Mouse (Mus musculus) liver, postnatal 0 days (tissue): Measurements from ENCODE around the gene Ssr4. TPM values are rescaled to one million over a fixed set of nuclear protein-coding genes. Genes with fewer than 3 reads are reported as not detected.

Source experiments
- ATAC-seq: fragments of 200-750 bp; cut with Nextera tagmentation; 2 replicates; pipeline ENCODE4 v1.8.0; 2017; ENCODE audit warnings: mild to moderate bottlenecking, moderate library complexity
- DNase-seq: peaks from one replicate; pipeline ENCODE4 v3.0.0-alpha.2; 2016
- H3K27ac ChIP-seq: fragments of 300-500 bp; sonication (generic); 2 replicates; pipeline ENCODE4 v1.5.1; 2014; ENCODE audit warnings: antibody characterized with exemption, moderate library complexity, mild to moderate bottlenecking, low read depth
- H3K27me3 ChIP-seq: fragments of 300-500 bp; sonication (generic); 2 replicates; pipeline ENCODE4 v1.6.1; 2014; ENCODE audit warnings: low read length, control low read depth, mixed read lengths; ENCODE audit not compliant: insufficient read depth
- H3K36me3 ChIP-seq: fragments of 300-500 bp; sonication (generic); replicated peaks from 2 replicates; pipeline ENCODE4 v1.6.1; 2014; ENCODE audit warnings: mild to moderate bottlenecking, control low read depth, low read length, moderate library complexity, mixed read lengths; ENCODE audit not compliant: insufficient read depth
- H3K4me1 ChIP-seq: fragments of 300-500 bp; sonication (generic); 2 replicates; pipeline ENCODE4 v1.6.1; 2014; ENCODE audit warnings: antibody characterized with exemption, mild to moderate bottlenecking, control low read depth; ENCODE audit not compliant: insufficient read depth
- H3K4me2 ChIP-seq: fragments of 300-500 bp; sonication (generic); 2 replicates; pipeline ENCODE4 v1.6.1; 2014; ENCODE audit warnings: low read depth, mild to moderate bottlenecking, low read length, moderate library complexity, mixed read lengths
- H3K4me3 ChIP-seq: fragments of 300-500 bp; sonication (generic); 2 replicates; pipeline ENCODE4 v1.5.1; 2014; ENCODE audit warnings: low read depth, low read length
- H3K9ac ChIP-seq: fragments of 300-500 bp; sonication (generic); replicated peaks from 2 replicates; pipeline ENCODE4 v1.6.1; 2014; ENCODE audit warnings: mild to moderate bottlenecking, moderate library complexity
- H3K9me3 ChIP-seq: fragments of 300-500 bp; sonication (generic); 2 replicates; pipeline ENCODE4 v1.6.1; 2016; ENCODE audit warnings: mild to moderate bottlenecking, control low read depth, low read length, mixed read lengths
- CTCF ChIP-seq: sonication (generic); IDR thresholded peaks from 2 replicates; pipeline ENCODE4 v1.5.1; 2016; ENCODE audit warnings: antibody characterized with exemption, low read depth
- EP300 ChIP-seq: IDR thresholded peaks from 2 replicates; pipeline ENCODE4 v1.6.1; 2016; ENCODE audit warnings: antibody characterized with exemption, low read depth, mild to moderate bottlenecking
- WGBS: fragments of 180-500 bp; shearing (Covaris S2); extraction: QIAGEN DNeasy Blood & Tissue Kit; methylation state at CpG from one replicate; pipeline ENCODE4 v1.1.7; 2014; ENCODE audit not compliant: insufficient replicate concordance; 5-methylcytosine and 5-hydroxymethylcytosine counted together
- polyA plus RNA-seq: library from polyadenylated mRNA; unstranded; fragments of >200 nt; fragmentation: Nextera tagmentation; extraction: Ambion mirVana; gene quantifications from 2 replicates; pipeline ENCODE4 v1.2.1, GENCODE M21; 2015

Ssr4 gene
- polyA plus RNA-seq, 1 experiment from 2014 or later: 183 TPM

DNA sequence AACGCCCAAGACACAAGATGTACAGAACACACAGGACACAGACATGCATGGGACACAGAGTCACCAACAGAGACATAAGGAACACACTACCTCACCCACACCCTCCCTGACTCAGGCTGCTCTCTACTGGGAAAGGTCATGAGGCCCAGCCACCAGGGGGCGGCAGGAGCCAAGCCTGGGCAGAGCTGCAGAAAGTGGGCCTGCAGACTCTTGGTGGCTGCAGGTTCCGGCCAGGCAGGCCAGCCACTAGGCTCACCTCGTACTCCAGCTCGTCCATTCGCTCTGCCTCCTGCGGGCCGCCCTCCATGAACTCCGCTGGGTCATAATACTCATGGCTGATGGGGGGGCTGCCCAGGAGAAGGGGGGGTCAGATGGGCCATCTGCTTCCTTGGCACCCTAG is 11.7 kb downstream of the Ssr4 start:
- no peaks in the 10 kb centered on the region for H3K36me3 ChIP-seq
- TF ChIP-seq CTCF (peak; percentile 88), EP300 (no peak)
- no peaks in the 10 kb centered on the region for H3K9me3 ChIP-seq
- no peak overlapping the region for H3K4me2 ChIP-seq
- no peak overlapping the region for H3K27ac ChIP-seq
- no peak overlapping the region for H3K9ac ChIP-seq
- DNase-seq: peak; percentile 78
- 46% methylated on average over 8 of the region's 9 CpGs for WGBS
- H3K27me3 ChIP-seq: peaks cover 4% of the 10 kb centered on the region; the same call in 1 of the 2 replicates
- H3K4me3 ChIP-seq: no peak overlapping the region
- H3K4me1 ChIP-seq: no peaks in the 10 kb centered on the region
- peak; percentile 70 for ATAC-seq

DNA sequence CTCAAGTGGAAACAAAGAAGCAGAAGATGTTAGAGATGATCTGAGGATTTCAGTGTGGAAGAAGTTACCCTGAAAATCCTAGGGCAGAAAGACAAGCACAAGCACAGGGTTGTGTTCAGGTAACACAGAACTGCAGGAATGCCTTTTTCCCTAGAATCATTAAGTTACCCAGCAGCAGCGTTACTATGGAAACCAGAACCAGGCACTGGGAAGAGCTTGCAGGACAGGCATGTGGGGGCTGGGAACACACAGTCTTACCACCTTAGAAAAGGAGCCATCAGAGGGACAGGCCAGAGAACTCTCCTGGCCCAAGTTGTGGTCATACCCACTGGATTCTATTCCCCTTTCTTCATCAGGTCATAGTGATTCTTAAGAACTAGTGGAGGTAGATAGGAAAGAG is 19.0 kb downstream of the Ssr4 start:
- no peak for ATAC-seq
- no peaks in the 10 kb centered on the region for H3K4me1 ChIP-seq
- WGBS: 71% methylated on average over 1 of the region's 1 CpGs

DNA sequence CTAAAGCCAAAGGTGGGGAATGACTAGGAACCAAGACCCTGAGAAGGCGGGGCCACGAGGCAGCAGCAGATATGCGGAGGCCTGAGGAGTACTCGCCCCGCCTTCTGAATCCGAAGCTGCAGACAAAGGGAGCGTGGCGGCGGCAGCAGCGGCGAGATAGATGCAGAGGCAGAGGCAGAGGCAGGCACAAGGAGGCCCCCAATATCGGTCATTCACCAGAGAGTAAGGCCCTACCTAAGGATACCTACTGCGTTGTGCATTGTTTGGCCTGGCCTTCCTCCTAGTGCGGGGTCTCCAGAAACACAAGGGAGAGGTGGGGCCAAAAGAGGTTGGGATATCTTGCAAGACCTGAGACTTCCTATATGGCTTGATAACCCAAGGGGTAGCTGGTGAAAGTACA is 28.2 kb downstream of the Ssr4 start:
- no peaks in the 10 kb centered on the region for H3K9me3 ChIP-seq
- no peaks in the 10 kb centered on the region for H3K4me1 ChIP-seq
- H3K4me2 ChIP-seq: no peak overlapping the region; the same call in 1 of the 2 replicates
- no peak overlapping the region for H3K4me3 ChIP-seq
- ATAC-seq (no peak), DNase-seq (no peak)
- 17% methylated on average over 14 of the region's 14 CpGs for WGBS
- no peaks in the 10 kb centered on the region for H3K27me3 ChIP-seq
- no peaks in the 10 kb centered on the region for H3K36me3 ChIP-seq
- H3K9ac ChIP-seq: no peak overlapping the region
- no peak overlapping the region for H3K27ac ChIP-seq
- TF ChIP-seq CTCF: no peak
- no peak for TF ChIP-seq EP300

More for the DNA sequence above, 19.0 kb downstream of the Ssr4 start:
- no peaks in the 10 kb centered on the region for H3K9me3 ChIP-seq
- no peak overlapping the region for H3K4me3 ChIP-seq
- TF ChIP-seq EP300: no peak
- no peak for TF ChIP-seq CTCF
- H3K27ac ChIP-seq: no peak overlapping the region
- no peaks in the 10 kb centered on the region for H3K36me3 ChIP-seq
- H3K4me2 ChIP-seq: no peak overlapping the region
- DNase-seq: no peak
- no peak overlapping the region for H3K9ac ChIP-seq
- no peaks in the 10 kb centered on the region for H3K27me3 ChIP-seq

DNA sequence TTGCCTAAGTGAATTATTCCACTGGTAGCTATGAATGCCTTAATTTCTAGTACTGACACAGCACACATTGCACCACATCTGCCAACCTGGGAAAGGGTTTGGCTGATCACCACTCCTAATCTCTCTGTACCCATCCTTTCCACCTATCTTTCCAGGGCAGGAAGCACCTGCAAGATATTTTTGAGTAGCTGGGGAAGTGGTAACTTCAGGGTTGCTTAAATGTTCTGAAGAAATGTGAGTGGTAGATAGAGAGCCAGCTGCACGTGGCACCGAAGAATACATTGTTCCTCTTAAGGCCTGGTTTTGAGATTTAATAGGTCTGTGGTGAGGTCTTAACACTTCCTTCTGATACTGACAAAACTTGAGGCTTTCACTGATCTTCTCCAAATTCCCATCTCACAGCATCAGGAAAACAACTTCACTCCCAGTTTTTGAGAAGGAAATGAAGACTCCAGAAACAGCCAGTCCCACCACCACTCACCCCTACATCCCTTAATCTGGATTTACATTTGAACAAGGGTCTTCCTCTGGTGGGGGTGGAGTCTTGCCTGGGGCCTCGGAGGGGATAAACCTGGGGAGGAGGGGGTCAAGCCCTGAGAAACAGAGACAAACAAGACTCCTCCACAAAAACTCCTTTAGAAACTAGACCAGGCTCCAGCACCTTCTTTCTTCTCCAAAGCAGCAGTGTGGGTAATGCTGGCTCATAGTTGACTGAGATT is 29.9 kb downstream of the Ssr4 start:
- no peaks in the 10 kb centered on the region for H3K9me3 ChIP-seq
- no peak overlapping the region for H3K4me3 ChIP-seq
- no peaks in the 10 kb centered on the region for H3K4me1 ChIP-seq
- TF ChIP-seq CTCF (no peak), EP300 (no peak)
- ATAC-seq: no peak
- H3K27ac ChIP-seq: no peak overlapping the region
- H3K9ac ChIP-seq: no peak overlapping the region
- H3K36me3 ChIP-seq: no peaks in the 10 kb centered on the region
- DNase-seq: no peak
- WGBS: 38% methylated on average over 3 of the region's 3 CpGs
- no peaks in the 10 kb centered on the region; the same call in 1 of the 2 replicates for H3K27me3 ChIP-seq
- H3K4me2 ChIP-seq: no peak overlapping the region

DNA sequence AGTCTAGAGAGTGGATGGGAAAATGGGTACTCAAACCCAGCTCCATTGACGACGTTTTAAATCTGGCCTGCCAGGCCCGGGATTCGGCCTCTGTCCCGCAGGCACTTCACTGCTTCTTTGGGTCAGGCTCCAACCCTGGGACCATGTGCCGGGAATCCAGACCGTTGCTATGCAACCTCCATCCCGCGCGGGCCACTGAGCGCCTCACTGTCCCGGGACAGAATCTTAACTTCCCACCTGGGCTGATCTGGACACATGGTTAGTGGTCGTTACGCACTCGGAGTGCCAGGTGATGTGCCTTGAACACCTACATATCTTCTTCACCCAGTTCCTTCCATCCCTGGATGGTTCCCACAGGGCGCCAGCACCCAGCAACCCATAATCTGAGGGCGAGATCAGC is 36.9 kb downstream of the Ssr4 start:
- no peak overlapping the region for H3K27ac ChIP-seq
- H3K36me3 ChIP-seq: no peaks in the 10 kb centered on the region
- 20% methylated on average over 17 of the region's 17 CpGs for WGBS
- no peak overlapping the region for H3K4me2 ChIP-seq
- H3K4me1 ChIP-seq: 0 out of 2 replicates have a peak, but pooled peaks cover 3% of the 10 kb centered on the region
- peaks cover 24% of the 10 kb centered on the region for H3K27me3 ChIP-seq
- TF ChIP-seq CTCF: no peak
- TF ChIP-seq EP300: no peak
- H3K9me3 ChIP-seq: no peaks in the 10 kb centered on the region
- H3K4me3 ChIP-seq: no peak overlapping the region
- H3K9ac ChIP-seq: no peak overlapping the region
- no peak for ATAC-seq
- DNase-seq: no peak

DNA sequence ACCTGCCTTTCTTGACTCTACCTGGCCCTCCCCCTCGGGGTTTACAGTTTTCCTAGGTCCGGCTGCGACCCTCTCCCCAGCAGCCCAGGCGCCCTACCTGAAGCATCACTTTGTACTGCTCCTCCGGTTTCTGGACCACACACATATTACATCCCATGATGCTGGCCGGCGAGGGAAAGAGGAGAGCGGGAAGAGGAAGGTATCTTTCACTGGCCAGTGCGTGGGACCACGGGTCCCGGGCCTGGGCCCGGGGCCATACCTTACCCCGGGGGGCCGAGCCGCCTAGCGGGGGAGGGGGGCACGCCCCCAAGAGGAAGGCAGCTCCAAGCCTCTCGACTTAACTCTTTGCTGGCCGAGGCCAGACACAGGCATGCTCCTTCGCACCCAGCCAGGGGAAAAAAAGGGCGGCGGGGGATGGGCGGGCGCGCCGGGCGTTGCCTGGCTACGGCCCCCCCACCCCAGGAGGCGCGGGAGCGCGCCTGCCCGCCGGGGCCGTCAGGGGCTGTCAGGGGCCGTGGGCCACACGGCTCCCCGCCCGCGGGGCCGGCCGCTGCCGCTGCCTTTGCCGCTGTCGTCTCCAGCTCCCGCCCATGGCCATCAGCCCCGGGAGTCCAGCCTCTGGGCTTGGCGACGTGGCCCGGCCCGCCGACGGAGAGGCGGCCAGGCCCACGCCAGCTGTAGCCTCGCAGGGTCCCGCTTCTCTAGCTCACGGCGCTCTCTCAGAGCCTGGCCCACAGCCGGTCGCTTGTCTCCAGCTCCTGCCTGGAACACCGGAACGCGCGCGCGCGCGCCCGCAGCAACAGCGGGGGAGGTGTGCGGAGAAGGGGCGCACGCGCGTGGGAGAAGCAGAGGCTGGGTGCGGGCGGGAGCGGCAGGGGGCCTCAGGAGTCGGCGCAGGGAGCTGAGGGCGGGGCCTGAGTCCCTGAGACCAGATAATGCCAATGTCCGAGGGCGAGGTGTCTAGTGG is 37.6 kb downstream of the Ssr4 start, which contains the start of gene Pdzd4:
Gene Pdzd4, minus strand, starts transcription at position 785 of the 967 bp plus-strand sequence.
- 14% methylated on average over 61 of the region's 84 CpGs for WGBS
- H3K4me1 ChIP-seq: 0 out of 2 replicates have a peak, but pooled peaks cover 3% of the 10 kb centered on the region
- H3K36me3 ChIP-seq: no peaks in the 10 kb centered on the region
- peak within 1 kb of the TSS; percentile 74 for H3K4me2 ChIP-seq
- peaks cover 24% of the 10 kb centered on the region for H3K27me3 ChIP-seq
- H3K9ac ChIP-seq: peak within 1 kb of the TSS; percentile 44; the same call in 1 of the 2 replicates
- H3K27ac ChIP-seq: no peak within 1 kb of the TSS
- H3K9me3 ChIP-seq: no peaks in the 10 kb centered on the region
- DNase-seq (peak; percentile 31), ATAC-seq (peak; percentile 21; the same call in 1 of the 2 replicates)
- H3K4me3 ChIP-seq: peak within 1 kb of the TSS; percentile 52
- no peak for TF ChIP-seq CTCF
- no peak for TF ChIP-seq EP300
